Mouse (Mus musculus) forebrain, embryonic 14.5 days (tissue): ENCODE data around the gene Robo3. TPM values are rescaled to one million over a fixed set of nuclear protein-coding genes. Genes with fewer than 3 reads are reported as not detected.

Experiments
- ATAC-seq: fragments of 200-750 bp; cut with Nextera tagmentation; 2 replicates; pipeline ENCODE4 v1.8.0; 2017; ENCODE audit warnings: mild to moderate bottlenecking, moderate library complexity
- DNase-seq: peaks from one replicate; pipeline ENCODE4 v3.0.0-alpha.2; 2015; ENCODE audit warnings: low spot score
- H3K27ac ChIP-seq: fragments of 300-500 bp; sonication (generic); 2 replicates; pipeline ENCODE4 v1.5.1; 2014; ENCODE audit warnings: low read depth, mild to moderate bottlenecking, control low read depth, low read length, moderate library complexity
- H3K27me3 ChIP-seq: fragments of 300-500 bp; sonication (generic); replicated peaks from 2 replicates; pipeline ENCODE4 v1.6.1; 2014; ENCODE audit warnings: low read length, control low read depth, mixed read lengths; ENCODE audit not compliant: control insufficient read depth, insufficient read depth
- H3K36me3 ChIP-seq: fragments of 300-500 bp; sonication (generic); 2 replicates; pipeline ENCODE4 v1.6.1; 2014; ENCODE audit warnings: low read length, control low read depth; ENCODE audit not compliant: control insufficient read depth, insufficient read depth
- H3K4me1 ChIP-seq: fragments of 300-500 bp; sonication (generic); 2 replicates; pipeline ENCODE4 v1.6.1; 2014; ENCODE audit warnings: antibody characterized with exemption, low read length, control low read depth; ENCODE audit not compliant: control insufficient read depth, insufficient read depth
- H3K4me2 ChIP-seq: fragments of 300-500 bp; sonication (generic); 2 replicates; pipeline ENCODE4 v1.6.1; 2014; ENCODE audit warnings: mild to moderate bottlenecking, control low read depth, low read length
- H3K4me3 ChIP-seq: fragments of 300-500 bp; sonication (generic); 2 replicates; pipeline ENCODE4 v1.5.1; 2014; ENCODE audit warnings: low read depth, low read length, control low read depth
- H3K9ac ChIP-seq: fragments of 300-500 bp; sonication (generic); 2 replicates; pipeline ENCODE4 v1.6.1; 2014; ENCODE audit warnings: mild to moderate bottlenecking, low read length, control low read depth, moderate library complexity
- H3K9me3 ChIP-seq: fragments of 300-500 bp; sonication (generic); replicated peaks from 2 replicates; pipeline ENCODE4 v1.6.1; 2016; ENCODE audit warnings: low read length, control low read depth, mixed read lengths; ENCODE audit not compliant: control insufficient read depth
- WGBS: fragments of 180-500 bp; shearing (Covaris S2); extraction: QIAGEN DNeasy Blood & Tissue Kit; methylation state at CpG from one replicate; pipeline ENCODE4 v1.1.7; 2014; 5-methylcytosine and 5-hydroxymethylcytosine counted together
- polyA plus RNA-seq: library from polyadenylated mRNA; unstranded; fragments of >200 nt; fragmentation: Nextera tagmentation; extraction: Ambion mirVana; gene quantifications from 2 replicates; pipeline ENCODE4 v1.2.1, GENCODE M21; 2014

The Robo3 gene
- polyA plus RNA-seq, 1 experiment from 2014 or later, result 2.5 TPM

DNA sequence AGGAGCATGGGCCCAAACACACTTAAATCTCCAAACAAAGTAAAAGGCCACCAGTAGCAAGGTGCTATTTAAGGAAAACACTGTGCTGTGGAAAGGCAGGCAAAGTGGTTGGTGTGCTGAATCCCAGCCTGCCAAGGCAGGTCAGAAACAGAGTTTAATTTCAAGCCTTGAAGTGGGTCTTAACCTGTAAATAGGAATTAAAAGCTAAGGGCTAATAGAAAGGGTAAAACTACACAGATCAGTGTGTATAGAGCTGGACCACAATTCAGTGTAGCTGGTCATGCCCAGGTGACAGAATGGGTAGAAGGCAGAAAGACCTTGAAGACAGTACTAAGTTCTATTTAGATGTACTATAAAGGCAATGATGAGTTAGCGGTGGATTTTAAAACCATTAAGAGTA, 24.1 kb upstream of the Robo3 start:
- ATAC-seq (no peak), DNase-seq (no peak)
- no peaks in the 10 kb centered on the region for H3K9me3 ChIP-seq
- 28% methylated on average over 1 of the region's 1 CpGs for WGBS
- H3K9ac ChIP-seq, result no peak overlapping the region
- H3K4me3 ChIP-seq, result no peak overlapping the region
- peak overlapping the region; percentile 47 for H3K4me2 ChIP-seq
- H3K27me3 ChIP-seq, result peaks cover 9% of the 10 kb centered on the region
- peaks cover 56% of the 10 kb centered on the region for H3K4me1 ChIP-seq
- H3K36me3 ChIP-seq, result no peaks in the 10 kb centered on the region
- peak overlapping the region; percentile 67; the same call in 1 of the 2 replicates for H3K27ac ChIP-seq

DNA sequence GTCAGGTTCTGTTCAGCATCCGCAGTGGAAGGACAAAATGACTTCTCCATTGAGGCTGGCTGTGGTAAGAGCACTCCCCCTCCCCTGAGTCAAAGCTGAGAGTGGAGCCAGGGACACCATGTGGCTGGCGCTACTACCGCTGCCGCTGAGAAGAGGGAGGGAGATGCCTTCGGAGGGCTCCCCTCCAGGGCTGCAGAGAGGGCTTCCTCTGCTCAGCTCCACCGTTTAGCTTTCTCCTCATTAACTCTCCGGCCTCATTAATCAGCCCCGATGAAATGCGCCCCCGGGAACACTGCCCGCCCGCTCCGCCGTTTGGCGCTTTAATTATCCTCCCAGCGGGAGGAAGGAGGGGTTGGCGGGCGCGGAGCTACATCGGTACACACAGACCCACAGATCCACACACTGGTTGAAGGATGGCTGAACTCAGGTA, 23.4 kb upstream of the Robo3 start:
- Histone ChIP-seq H3K36me3 (no peaks in the 10 kb centered on the region), H3K9ac (peak overlapping the region; percentile 44), H3K27me3 (peaks cover 6% of the 10 kb centered on the region), H3K4me1 (peaks cover 62% of the 10 kb centered on the region), H3K9me3 (no peaks in the 10 kb centered on the region), H3K4me3 (peak overlapping the region; percentile 27), H3K27ac (peak overlapping the region; percentile 67; the same call in 1 of the 2 replicates), H3K4me2 (peak overlapping the region; percentile 47)
- ATAC-seq (peak; percentile 81), DNase-seq (peak; percentile 93)
- WGBS, result 0% methylated on average over 20 of the region's 20 CpGs

DNA sequence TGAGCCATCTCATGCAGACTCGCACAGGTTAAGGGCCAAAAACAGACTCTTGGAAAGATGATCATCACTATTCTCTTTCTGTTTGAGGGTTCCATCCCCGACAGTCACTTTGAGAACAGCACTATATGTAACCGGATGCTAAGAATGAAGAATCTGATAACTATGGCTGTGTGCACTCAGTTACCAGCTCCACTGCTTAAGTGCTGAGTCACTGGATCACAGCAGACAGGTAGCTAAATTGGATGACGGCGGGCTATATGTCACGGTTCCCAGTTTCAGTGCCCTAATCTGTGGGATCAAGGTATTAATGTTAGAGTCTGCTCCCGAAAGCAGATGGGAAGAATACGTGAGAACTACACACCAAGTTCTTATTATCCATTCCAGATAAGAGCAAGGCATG, 22.8 kb upstream of the Robo3 start:
- Histone ChIP-seq H3K36me3 (no peaks in the 10 kb centered on the region), H3K4me1 (peaks cover 64% of the 10 kb centered on the region), H3K4me2 (peak overlapping the region; percentile 47), H3K27me3 (peaks cover 3% of the 10 kb centered on the region; the same call in 1 of the 2 replicates), H3K27ac (peak overlapping the region; percentile 77; the same call in 1 of the 2 replicates), H3K9ac (peak overlapping the region; percentile 44; the same call in 1 of the 2 replicates), H3K9me3 (no peaks in the 10 kb centered on the region), H3K4me3 (0 out of 2 replicates have a peak overlapping the region, but pooled peaks have one; percentile 27)
- peak; percentile 5 for DNase-seq
- WGBS, result 2% methylated on average over 8 of the region's 8 CpGs
- no peak for ATAC-seq

DNA sequence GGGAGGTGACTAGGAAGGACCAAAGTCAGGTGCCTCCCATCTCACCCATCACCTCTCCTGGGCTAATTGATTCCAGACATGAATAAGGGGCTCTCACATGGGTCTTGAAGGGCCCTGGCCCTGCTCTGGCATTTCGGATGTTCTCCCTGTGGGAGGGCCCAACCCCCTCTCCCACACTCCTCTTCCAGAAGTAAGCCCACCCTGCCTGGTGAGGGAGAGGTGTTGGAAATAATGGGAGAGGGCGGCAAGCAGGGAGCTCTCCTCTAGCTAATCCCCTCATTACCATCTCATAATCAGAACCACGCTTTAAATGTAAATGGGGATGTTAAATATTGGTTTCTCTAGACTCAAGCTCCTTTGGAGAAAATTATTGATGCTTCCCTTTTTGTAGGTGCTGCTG, 21.9 kb upstream of the Robo3 start:
- Histone ChIP-seq H3K4me3 (no peak overlapping the region), H3K9ac (no peak overlapping the region), H3K9me3 (no peaks in the 10 kb centered on the region), H3K36me3 (no peaks in the 10 kb centered on the region), H3K27ac (peak overlapping the region; percentile 77), H3K4me1 (peaks cover 64% of the 10 kb centered on the region), H3K27me3 (no peaks in the 10 kb centered on the region), H3K4me2 (peak overlapping the region; percentile 10; the same call in 1 of the 2 replicates)
- WGBS, result 5% methylated on average over 3 of the region's 3 CpGs
- ATAC-seq (peak; percentile 25), DNase-seq (peak; percentile 75)

DNA sequence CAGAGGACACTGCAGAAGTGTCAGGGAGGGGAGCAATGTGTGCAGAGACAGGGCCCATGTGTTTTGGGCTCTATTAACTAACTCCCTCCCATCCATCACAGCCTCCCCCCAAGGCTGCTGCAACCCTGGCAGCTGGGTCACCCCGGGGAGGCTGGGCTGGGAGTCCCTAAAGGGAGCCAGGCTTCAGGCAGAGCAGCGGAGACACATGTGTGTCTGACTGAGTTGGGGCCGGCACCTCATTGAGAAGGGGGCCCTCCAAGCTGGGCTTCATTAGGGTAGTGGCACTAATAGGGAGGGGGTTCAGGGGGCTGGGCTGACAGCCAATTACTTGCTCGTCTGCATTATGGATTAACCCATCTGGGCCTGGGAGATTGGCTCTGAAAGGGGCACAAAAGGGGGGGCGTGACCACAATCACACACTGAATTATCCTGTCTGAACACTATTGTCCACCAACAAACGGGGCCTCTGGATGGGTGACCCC, 21.0 kb upstream of the Robo3 start:
- no peaks in the 10 kb centered on the region for H3K36me3 ChIP-seq
- H3K4me2 ChIP-seq, result peak overlapping the region; percentile 10; the same call in 1 of the 2 replicates
- H3K4me1 ChIP-seq, result peaks cover 57% of the 10 kb centered on the region
- DNase-seq (peak; percentile 91), ATAC-seq (peak; percentile 78)
- H3K9me3 ChIP-seq, result no peaks in the 10 kb centered on the region
- no peaks in the 10 kb centered on the region for H3K27me3 ChIP-seq
- no peak overlapping the region for H3K9ac ChIP-seq
- H3K27ac ChIP-seq, result peak overlapping the region; percentile 77
- H3K4me3 ChIP-seq, result no peak overlapping the region
- WGBS, result 0% methylated on average over 6 of the region's 6 CpGs

DNA sequence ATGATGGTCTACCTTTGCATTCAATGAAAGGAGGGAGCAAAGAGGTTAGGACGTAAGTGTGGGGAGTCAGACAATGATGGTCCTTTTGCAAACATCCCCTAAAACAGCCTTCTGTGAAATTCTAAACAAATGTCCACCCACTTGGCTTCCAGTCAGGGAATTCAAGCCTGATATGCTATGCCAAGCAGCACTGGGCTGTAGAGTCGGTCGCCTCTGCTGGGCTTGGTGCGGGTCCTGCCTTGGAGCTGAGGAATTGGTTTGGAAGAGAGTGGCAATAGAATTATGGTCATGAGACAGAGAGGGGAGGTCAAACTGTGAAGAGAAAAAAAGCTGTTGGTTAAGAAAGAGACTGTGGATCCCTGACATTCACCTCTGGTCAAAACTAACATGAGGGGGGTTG, 20.3 kb upstream of the Robo3 start:
- Histone ChIP-seq H3K4me3 (no peak overlapping the region), H3K4me2 (no peak overlapping the region), H3K9me3 (no peaks in the 10 kb centered on the region), H3K27me3 (no peaks in the 10 kb centered on the region), H3K4me1 (peaks cover 51% of the 10 kb centered on the region), H3K36me3 (no peaks in the 10 kb centered on the region), H3K9ac (no peak overlapping the region), H3K27ac (no peak overlapping the region)
- peak; percentile 22 for DNase-seq
- 22% methylated on average over 4 of the region's 4 CpGs for WGBS
- ATAC-seq, result no peak

DNA sequence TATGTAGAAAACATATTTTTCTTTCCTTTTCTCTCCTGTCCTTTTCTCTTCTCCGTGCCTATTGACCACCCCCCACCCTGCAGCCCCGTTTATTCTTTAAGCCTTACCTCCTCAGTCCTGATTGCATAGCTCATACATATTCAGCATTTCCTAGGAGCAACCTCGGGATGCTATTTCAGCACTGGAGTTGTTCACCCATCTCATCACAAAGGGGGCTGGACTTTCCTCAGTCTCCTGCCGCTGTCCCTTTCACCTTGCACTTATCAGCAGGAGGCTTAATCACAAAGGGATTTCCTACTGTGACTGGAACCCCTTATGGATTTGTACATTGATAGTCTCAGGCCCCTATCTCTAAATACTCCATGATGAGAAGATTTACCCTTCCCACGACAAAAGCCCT, 19.4 kb upstream of the Robo3 start:
- H3K27ac ChIP-seq, result no peak overlapping the region
- DNase-seq (peak; percentile 7), ATAC-seq (no peak)
- no peaks in the 10 kb centered on the region for H3K9me3 ChIP-seq
- no peaks in the 10 kb centered on the region for H3K36me3 ChIP-seq
- peaks cover 45% of the 10 kb centered on the region for H3K4me1 ChIP-seq
- 3% methylated on average over 5 of the region's 5 CpGs for WGBS
- no peaks in the 10 kb centered on the region for H3K27me3 ChIP-seq
- no peak overlapping the region for H3K9ac ChIP-seq
- H3K4me3 ChIP-seq, result no peak overlapping the region
- peak overlapping the region; percentile 25; the same call in 1 of the 2 replicates for H3K4me2 ChIP-seq

DNA sequence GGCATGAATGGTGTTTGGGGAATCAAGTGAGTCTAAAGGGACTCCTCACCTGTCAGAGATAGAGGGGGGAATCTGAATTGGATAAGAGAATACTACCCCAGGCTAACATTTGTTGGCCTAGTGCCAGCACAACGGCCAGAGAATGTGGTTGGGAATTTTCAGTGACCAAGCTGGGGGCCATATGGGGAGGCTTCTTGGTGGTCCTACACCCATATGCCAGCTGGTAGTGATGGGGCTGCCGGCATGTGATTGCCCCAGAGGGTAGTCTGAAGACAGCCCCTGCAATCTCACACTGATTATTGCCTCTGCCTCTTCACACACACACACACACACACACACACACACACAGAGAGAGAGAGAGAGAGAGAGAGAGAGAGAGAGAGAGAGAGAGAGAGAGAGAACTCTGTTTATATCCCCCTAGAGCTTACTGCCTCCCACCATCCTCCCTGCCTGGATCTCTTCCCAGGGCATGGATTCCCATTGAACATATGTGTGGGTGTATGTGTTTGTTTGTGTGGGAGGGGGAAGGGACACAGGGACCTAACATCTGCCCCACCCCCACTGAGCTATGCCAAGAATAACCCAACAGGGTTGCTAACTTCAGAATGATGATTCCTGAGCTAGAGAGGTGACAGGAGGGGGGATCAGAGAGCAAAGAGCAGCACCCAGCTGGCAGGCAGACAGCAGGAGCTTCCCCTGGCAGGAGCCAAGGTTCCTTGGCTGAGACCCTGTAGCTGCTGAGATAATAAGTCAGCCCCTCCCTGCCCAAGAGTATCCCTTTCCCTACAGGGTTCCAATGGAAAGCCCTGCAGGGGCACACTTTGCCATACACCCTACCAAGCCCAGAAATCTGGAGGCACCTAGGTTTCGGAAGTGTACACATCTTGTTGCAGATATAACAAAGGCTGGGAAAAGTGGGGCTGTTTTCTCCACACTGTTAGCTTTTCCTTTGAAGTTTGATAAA, 5.0 kb upstream of the Robo3 start:
- Histone ChIP-seq H3K4me3 (no peak overlapping the region), H3K4me2 (no peak overlapping the region), H3K9me3 (no peaks in the 10 kb centered on the region), H3K4me1 (peaks cover 8% of the 10 kb centered on the region), H3K27ac (peak overlapping the region; percentile 22; the same call in 1 of the 2 replicates), H3K27me3 (peaks cover 23% of the 10 kb centered on the region), H3K9ac (no peak overlapping the region), H3K36me3 (no peaks in the 10 kb centered on the region)
- peak; percentile 84 for DNase-seq
- 35% methylated on average over 3 of the region's 3 CpGs for WGBS
- peak; percentile 88 for ATAC-seq

DNA sequence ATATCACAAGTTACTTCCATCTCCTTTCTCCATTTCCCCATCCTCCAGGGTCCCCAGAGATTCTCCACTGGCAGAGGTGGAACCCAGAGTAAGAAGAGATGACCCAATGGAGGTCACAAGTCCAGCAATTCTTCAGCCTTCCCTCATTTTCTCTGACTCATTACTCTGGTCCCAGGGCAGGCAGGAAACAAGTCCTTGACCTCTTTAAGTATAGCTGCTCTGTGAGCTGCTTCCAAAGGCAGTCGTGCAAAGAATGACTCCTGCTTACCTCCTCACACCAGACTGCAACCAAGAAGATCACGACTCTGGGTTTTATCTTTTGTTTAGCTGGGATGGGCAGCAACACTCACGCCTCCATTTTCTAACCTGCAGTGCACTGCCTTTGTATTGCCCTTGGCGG, 2.6 kb upstream of the Robo3 start:
- no peaks in the 10 kb centered on the region for H3K9me3 ChIP-seq
- 20% methylated on average over 4 of the region's 4 CpGs for WGBS
- no peak for DNase-seq
- H3K27me3 ChIP-seq, result peaks cover 42% of the 10 kb centered on the region
- no peak overlapping the region for H3K27ac ChIP-seq
- ATAC-seq, result no peak
- no peak overlapping the region for H3K4me2 ChIP-seq
- no peak overlapping the region for H3K9ac ChIP-seq
- H3K4me3 ChIP-seq, result no peak overlapping the region
- no peaks in the 10 kb centered on the region for H3K36me3 ChIP-seq
- H3K4me1 ChIP-seq, result peaks cover 15% of the 10 kb centered on the region
